Comparison of ENCODE assay signal across 8 mouse cellular contexts in the genomic region with DNA sequence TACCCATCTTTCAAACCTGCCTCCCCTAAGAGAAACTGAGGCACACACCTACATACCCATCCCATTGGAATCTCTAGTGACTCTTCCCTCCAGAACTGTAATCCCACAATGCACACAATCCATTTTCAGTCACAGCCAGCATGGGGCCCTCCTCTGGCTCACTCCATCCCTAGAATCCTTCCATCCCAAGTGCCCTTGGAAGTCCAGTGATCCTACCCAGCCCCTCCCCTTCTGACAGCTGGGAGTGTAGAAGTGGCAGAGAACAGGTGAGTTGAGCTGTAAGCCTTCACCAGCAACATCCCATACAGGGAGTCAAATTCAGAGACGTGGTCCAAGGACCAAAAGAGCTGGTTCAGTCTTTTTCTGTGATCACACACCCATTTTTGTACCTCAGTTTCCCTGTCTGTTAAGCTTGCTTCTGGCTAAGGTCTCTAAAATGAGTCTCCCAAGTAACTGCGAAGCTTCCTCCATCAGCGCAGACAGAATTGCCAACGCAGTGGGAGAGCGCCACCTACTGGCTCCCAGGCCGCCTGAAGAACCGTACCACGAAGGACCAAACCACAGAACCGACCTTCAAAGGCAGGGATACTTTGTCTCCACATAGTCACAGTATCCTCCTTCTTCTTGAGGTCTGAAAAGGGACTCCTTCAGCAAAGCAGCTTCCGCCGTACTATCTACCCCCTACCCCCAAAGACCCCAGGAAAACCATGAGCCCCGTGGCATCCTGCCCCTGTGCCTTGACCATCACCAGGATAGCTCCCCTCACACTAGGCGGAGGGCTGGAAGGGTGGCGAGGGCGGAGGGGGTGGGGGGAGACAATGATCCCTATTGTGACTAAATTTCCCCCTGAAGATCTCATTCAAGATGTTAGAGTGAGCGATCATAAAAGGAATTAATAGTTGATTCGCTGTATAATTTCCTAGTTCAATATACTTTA.
DNase-seq lines count a peak whose midpoint lies in the region; ATAC-seq and TF ChIP-seq lines count a peak whose summit lies in the region.

No protein-coding gene starts in this region.

- no peak for TF ChIP-seq POLR2A in cerebellum, adult 2 months (IDR thresholded peaks at IDR 0.05; ENCODE audit: borderline replicate concordance, insufficient read depth, low read length)

- H3K27ac ChIP-seq in cerebellum, adult 2 months (ENCODE audit: insufficient read depth, low read length), result no peak overlapping the region
- no peak overlapping the region for H3K27ac ChIP-seq in hindbrain, embryonic 15.5 days (replicated peaks)

- no peaks in the 10 kb centered on the region; the same call in 1 of the 2 replicates for H3K27me3 ChIP-seq in cerebellum, adult 2 months (ENCODE audit: control insufficient read depth, insufficient read depth, low read length)
- H3K27me3 ChIP-seq in hindbrain, embryonic 15.5 days, result peaks cover 32% of the 10 kb centered on the region

- DNase-seq in Muller cell, postnatal 12 days (ENCODE audit: inconsistent ontology term), result peak; percentile 66
- DNase-seq in cerebellum, adult 2 months, result peak; percentile 51 to 71
- DNase-seq in forelimb bud, embryonic 11.5 days (ENCODE audit: low read depth, low spot score), result peak; percentile 85
- DNase-seq in left cerebral cortex, adult 18-20 months (ENCODE audit: low spot score in 2 of 2), result peak; percentile 89 to 96
- peak; percentile 88 to 92 for DNase-seq in right cerebral cortex, postnatal 10 days (ENCODE audit: low spot score in 2 of 2)
- DNase-seq in urinary bladder, postnatal 14 days (ENCODE audit: low spot score), result peak; percentile 85

- peak; percentile 69; the same call in 1 of the 2 replicates for ATAC-seq in hindbrain, embryonic 15.5 days (ENCODE audit: low FRiP score, low read depth)
- peak; percentile 82 for ATAC-seq in megakaryocyte-erythroid progenitor cell, adult 5-6 weeks (replicated peaks; ENCODE audit: low FRiP score, low TSS enrichment, poor library complexity, severe bottlenecking)

- no peak overlapping the region for H3K4me3 ChIP-seq in cerebellum, adult 2 months (replicated peaks; ENCODE audit: insufficient read depth, low read depth, low read length)
- H3K4me3 ChIP-seq in hindbrain, embryonic 15.5 days, result no peak overlapping the region

- TF ChIP-seq CTCF in cerebellum, adult 2 months (IDR thresholded peaks at IDR 0.05; ENCODE audit: borderline replicate concordance, insufficient read depth, low read depth, low read length), result peak; percentile 95

- no peaks in the 10 kb centered on the region for H3K4me1 ChIP-seq in cerebellum, adult 2 months (ENCODE audit: control insufficient read depth, insufficient read depth, low read length)
- peaks cover 4% of the 10 kb centered on the region for H3K4me1 ChIP-seq in hindbrain, embryonic 15.5 days (replicated peaks)

- H3K9ac ChIP-seq in hindbrain, embryonic 15.5 days, result no peak overlapping the region

- H3K9me3 ChIP-seq in hindbrain, embryonic 15.5 days, result no peaks in the 10 kb centered on the region

- WGBS in cerebellum, adult 2 months, result 10% methylated on average over 17 of the region's 17 CpGs
- 9% methylated on average over 17 of the region's 17 CpGs for WGBS in hindbrain, embryonic 15.5 days

- peak overlapping the region; percentile 43 for H3K4me2 ChIP-seq in hindbrain, embryonic 15.5 days

- H3K36me3 ChIP-seq in hindbrain, embryonic 15.5 days, result no peaks in the 10 kb centered on the region
